26 mouse cellular contexts compared by ENCODE assay signal in the genomic region with DNA sequence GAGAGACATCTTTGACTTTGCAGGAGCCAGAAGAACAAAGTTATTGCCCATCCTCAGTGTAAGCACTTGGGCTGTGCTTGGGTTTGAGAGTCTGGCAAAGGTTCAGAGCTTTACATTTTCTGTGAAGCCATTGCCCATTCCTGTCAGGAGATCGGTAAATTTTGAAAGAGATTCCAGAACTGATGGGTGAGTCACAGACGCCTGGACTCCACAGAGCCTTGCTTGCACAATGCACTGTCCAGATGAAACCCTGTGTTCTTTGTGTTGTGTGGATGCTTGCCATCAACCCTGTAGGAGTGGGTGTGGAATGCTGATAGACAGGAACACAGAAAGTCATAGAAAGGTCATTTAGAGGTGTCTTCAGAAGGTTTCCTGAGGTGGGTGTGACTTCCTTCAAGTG.
A peak's percentile ranks its signal among the peaks of the same experiment; 100 is the strongest.
DNase-seq lines count a peak whose midpoint lies in the region.
"Had no signal": no experiment of that assay in that cellular context is flagged by ENCODE, and none has a peak within 500 bp of the region (broad histone marks: within the 10 kb centered on the region; RNA-seq: fewer than 3 reads in every experiment).

No protein-coding gene starts in this region.

- WGBS in midbrain, embryonic 10.5 days = 88% methylated on average over 2 of the region's 2 CpGs

- H3K36me3 ChIP-seq in midbrain, embryonic 10.5 days = no peaks in the 10 kb centered on the region
- H3K36me3 ChIP-seq: embryonic facial prominence, embryonic 10.5 days; embryonic facial prominence, embryonic 15.5 days; forebrain, embryonic 10.5 days; forebrain, embryonic 15.5 days; limb, embryonic 10.5 days; limb, embryonic 15.5 days; liver, embryonic 13.5 days had no signal

- no peak overlapping the region for H3K4me3 ChIP-seq in midbrain, embryonic 10.5 days
- H3K4me3 ChIP-seq: embryonic facial prominence, embryonic 10.5 days; embryonic facial prominence, embryonic 15.5 days; forebrain, embryonic 10.5 days; forebrain, embryonic 15.5 days; limb, embryonic 10.5 days; limb, embryonic 15.5 days; liver, embryonic 13.5 days had no signal

- intact Hi-C loops in heart, postnatal 10 days (cut with DNase I) = no loop called here

- no peaks in the 10 kb centered on the region for H3K4me1 ChIP-seq in midbrain, embryonic 10.5 days
- H3K4me1 ChIP-seq: embryonic facial prominence, embryonic 10.5 days; embryonic facial prominence, embryonic 15.5 days; forebrain, embryonic 10.5 days; forebrain, embryonic 15.5 days; limb, embryonic 10.5 days; limb, embryonic 15.5 days; liver, embryonic 13.5 days had no signal

- H3K9me3 ChIP-seq in midbrain, embryonic 10.5 days (replicated peaks) = no peaks in the 10 kb centered on the region
- H3K9me3 ChIP-seq: embryonic facial prominence, embryonic 10.5 days; embryonic facial prominence, embryonic 15.5 days; forebrain, embryonic 10.5 days; forebrain, embryonic 15.5 days; limb, embryonic 10.5 days; limb, embryonic 15.5 days; liver, embryonic 13.5 days had no signal

- peak; percentile 89 for DNase-seq in heart, adult 11 months
- DNase-seq in heart, postnatal 10 days = no peak
- peak; percentile 74 for DNase-seq in ZHBTc4 (ENCODE audit: low read depth, low spot score)
- peak; percentile 38 to 48 for DNase-seq in adrenal gland, postnatal 36 days
- no peak for DNase-seq in left cerebral cortex, adult 8-10 months (ENCODE audit: low spot score in 2 of 2)
- DNase-seq in cerebellum, adult 11-12 months = no peak
- no peak for DNase-seq in midbrain, embryonic 10.5 days (ENCODE audit: low spot score)
- DNase-seq in gastrocnemius, postnatal 4 days (ENCODE audit: low spot score in 2 of 2) = no peak
- DNase-seq: cerebellum, adult 11 months; cerebellum, adult 9-11 months; gastrocnemius, postnatal 36 days; kidney, adult 8-10 months; layer of hippocampus, postnatal 36 days; liver, embryonic 13.5 days; lung, adult 18-20 months; lung, postnatal 10 days; midbrain, embryonic 14.5 days had no signal

- no peak overlapping the region for H3K27ac ChIP-seq in midbrain, embryonic 10.5 days (replicated peaks)
- H3K27ac ChIP-seq: embryonic facial prominence, embryonic 10.5 days; embryonic facial prominence, embryonic 15.5 days; forebrain, embryonic 10.5 days; forebrain, embryonic 15.5 days; kidney, postnatal 0 days; limb, embryonic 10.5 days; limb, embryonic 15.5 days; liver, embryonic 13.5 days; macrophage had no signal

- no peaks in the 10 kb centered on the region for H3K27me3 ChIP-seq in midbrain, embryonic 10.5 days (ENCODE audit: low read depth, poor library complexity, severe bottlenecking)
- H3K27me3 ChIP-seq: embryonic facial prominence, embryonic 15.5 days; forebrain, embryonic 15.5 days; limb, embryonic 15.5 days; liver, embryonic 13.5 days; Patski had no signal

Comparison
In these comparisons a context has a peak if more than half of its experiments do, and no peak if none do; other contexts are left out.
1. DNase-seq: peak in heart, adult 11 months (single experiment), ZHBTc4 (single experiment) and adrenal gland, postnatal 36 days (2 of 2); none in heart, postnatal 10 days (0 of 2), left cerebral cortex, adult 8-10 months (0 of 2), cerebellum, adult 11-12 months (single experiment), midbrain, embryonic 10.5 days (single experiment) and gastrocnemius, postnatal 4 days (0 of 2).